Mouse (Mus musculus): ENCODE measurements at regions not wholly inside any gene's neighbourhood (a gene's known extent, or its start where the extent isn't known, plus 50 kb on each side); places are given as distances from the start of the nearest gene placed in this dataset.

DNA sequence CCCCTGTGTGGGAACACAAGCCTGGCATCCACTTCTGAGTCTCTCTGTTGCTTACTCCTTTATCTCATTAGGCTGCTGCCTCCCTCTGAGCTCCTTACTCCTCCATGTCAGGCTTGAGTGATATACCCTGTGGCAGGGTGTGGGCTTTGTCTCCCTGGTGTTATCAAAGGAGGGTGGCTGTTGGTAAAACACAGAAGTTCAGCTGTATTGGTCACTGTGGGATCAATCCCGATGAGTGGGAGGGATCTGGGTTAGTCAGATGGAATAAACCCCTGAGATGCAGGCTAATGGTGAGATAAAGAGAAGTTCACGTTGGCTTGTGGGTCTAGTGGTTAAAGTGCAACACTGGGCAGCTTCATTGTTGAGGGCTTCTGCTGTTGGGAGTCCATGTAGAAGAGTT lies 67.4 kb upstream of the 1700020N01Rik start:
- Histone ChIP-seq H3K9ac (no peak overlapping the region), H3K36me3 (ENCODE audit: poor library complexity, severe bottlenecking) (no peaks in the 10 kb centered on the region), H3K4me3 (no peak overlapping the region), H3K27me3 (no peaks in the 10 kb centered on the region), H3K4me1 (no peaks in the 10 kb centered on the region), H3K27ac (no peak overlapping the region), H3K4me2 (no peak overlapping the region), H3K9me3 (replicated peaks) (no peaks in the 10 kb centered on the region)
- no peak for ATAC-seq
- 52% methylated on average over 2 of the region's 2 CpGs for WGBS

DNA sequence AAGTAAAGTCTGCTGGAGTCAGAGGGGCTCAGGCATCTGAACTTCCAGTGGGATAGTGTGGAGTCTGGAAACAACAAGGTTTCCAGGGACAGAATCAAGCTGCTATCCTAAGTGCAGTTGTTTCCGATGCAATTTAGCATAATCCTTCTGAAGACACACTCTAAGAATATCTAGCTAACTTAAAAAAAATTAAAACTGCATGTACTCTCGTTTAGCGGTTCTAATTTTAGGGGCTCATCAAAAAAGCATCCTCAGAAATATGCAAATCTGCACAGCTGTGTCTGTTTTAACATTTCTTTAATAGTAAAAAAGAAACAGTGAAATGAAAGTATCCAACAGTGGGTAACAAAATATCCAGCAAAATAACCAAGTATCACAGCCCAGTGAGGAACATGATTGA lies 64.5 kb upstream of the 1700020N01Rik start:
- 90% methylated on average over 3 of the region's 3 CpGs for WGBS

DNA sequence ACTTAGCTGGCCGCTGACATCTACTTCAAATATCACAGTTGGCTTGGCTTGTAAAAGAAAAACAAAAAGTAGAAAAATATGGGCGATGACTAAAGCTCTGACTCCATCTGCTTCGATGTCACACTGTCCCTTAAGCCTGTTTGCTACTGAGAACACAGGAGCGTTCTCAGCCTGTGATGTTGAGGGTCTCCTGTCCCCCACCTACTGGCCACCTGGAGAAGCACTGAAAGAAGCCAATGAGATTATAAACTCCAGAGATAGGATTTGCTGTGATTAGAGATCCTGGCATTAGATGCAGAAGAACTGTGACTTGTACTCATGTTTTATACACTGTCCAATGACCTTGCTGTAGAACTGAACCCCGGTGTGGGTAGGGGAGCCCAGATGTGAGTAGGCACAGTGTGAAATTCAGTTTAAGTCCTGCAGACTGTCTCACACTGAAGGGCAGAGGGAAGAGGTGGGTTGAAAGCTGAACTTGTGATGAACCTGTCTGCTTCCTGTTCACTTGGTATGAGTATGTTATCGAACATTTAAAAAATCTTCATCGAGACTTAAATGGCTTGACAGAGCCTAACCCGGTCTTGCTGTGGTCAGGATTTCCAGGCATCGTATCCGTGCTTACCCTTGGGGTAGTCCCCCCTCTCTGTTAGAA lies 63.7 kb upstream of the 1700020N01Rik start:
- no peak for ATAC-seq
- Histone ChIP-seq H3K9me3 (replicated peaks) (no peaks in the 10 kb centered on the region), H3K9ac (no peak overlapping the region), H3K4me3 (no peak overlapping the region), H3K27me3 (no peaks in the 10 kb centered on the region), H3K4me2 (no peak overlapping the region), H3K27ac (no peak overlapping the region), H3K36me3 (ENCODE audit: poor library complexity, severe bottlenecking) (no peaks in the 10 kb centered on the region), H3K4me1 (no peaks in the 10 kb centered on the region)
- WGBS = 64% methylated on average over 10 of the region's 10 CpGs

More for the DNA sequence above, 64.5 kb upstream of the 1700020N01Rik start:
- no peaks in the 10 kb centered on the region for H3K9me3 ChIP-seq (replicated peaks)
- H3K36me3 ChIP-seq (ENCODE audit: poor library complexity, severe bottlenecking) = no peaks in the 10 kb centered on the region
- H3K27me3 ChIP-seq = no peaks in the 10 kb centered on the region
- no peak overlapping the region for H3K9ac ChIP-seq
- H3K4me2 ChIP-seq = no peak overlapping the region
- no peaks in the 10 kb centered on the region for H3K4me1 ChIP-seq
- no peak overlapping the region for H3K27ac ChIP-seq
- no peak for ATAC-seq
- H3K4me3 ChIP-seq = no peak overlapping the region

GRCm38 (mm10) chr10:21532142-21532541 lies 60.8 kb upstream of the 1700020N01Rik start:
- Histone ChIP-seq H3K4me2 (no peak overlapping the region), H3K9me3 (replicated peaks) (no peaks in the 10 kb centered on the region), H3K9ac (no peak overlapping the region), H3K27me3 (no peaks in the 10 kb centered on the region), H3K4me3 (no peak overlapping the region), H3K4me1 (no peaks in the 10 kb centered on the region), H3K27ac (no peak overlapping the region), H3K36me3 (ENCODE audit: poor library complexity, severe bottlenecking) (no peaks in the 10 kb centered on the region)
- 85% methylated on average over 1 of the region's 1 CpGs for WGBS
- no peak for ATAC-seq

DNA sequence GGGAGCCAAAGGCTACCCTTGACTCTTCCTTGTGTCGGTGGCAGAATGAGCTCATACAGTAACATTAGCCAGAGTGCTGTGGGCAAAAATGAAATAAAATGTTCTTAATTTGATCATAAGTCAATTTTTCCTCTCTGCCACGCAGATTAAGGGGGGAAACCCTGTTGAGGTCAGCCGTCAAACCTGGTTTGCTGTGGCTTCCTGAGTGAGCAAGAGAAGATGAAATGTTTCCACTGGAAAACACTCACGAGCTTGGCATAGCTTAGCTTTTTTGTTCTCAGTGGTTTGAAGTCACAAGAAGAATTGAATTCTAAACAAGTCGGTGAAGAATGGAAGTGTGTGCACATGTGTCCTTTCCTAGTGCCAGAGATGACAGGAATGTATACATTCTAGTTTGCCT lies 57.3 kb upstream of the 1700020N01Rik start:
- H3K27ac ChIP-seq = no peak overlapping the region
- no peak overlapping the region for H3K9ac ChIP-seq
- no peak overlapping the region for H3K4me2 ChIP-seq
- WGBS = 83% methylated on average over 5 of the region's 5 CpGs
- H3K4me3 ChIP-seq = no peak overlapping the region
- H3K36me3 ChIP-seq (ENCODE audit: poor library complexity, severe bottlenecking) = no peaks in the 10 kb centered on the region
- no peaks in the 10 kb centered on the region for H3K4me1 ChIP-seq
- H3K9me3 ChIP-seq (replicated peaks) = no peaks in the 10 kb centered on the region
- no peak for ATAC-seq
- H3K27me3 ChIP-seq = no peaks in the 10 kb centered on the region

- H3K27me3 ChIP-seq = no peaks in the 10 kb centered on the region
- no peak overlapping the region for H3K27ac ChIP-seq
- no peak for ATAC-seq
- WGBS = 57% methylated on average over 6 of the region's 6 CpGs
- H3K4me3 ChIP-seq = no peak overlapping the region
- no peak overlapping the region for H3K9ac ChIP-seq
- H3K9me3 ChIP-seq (replicated peaks) = no peaks in the 10 kb centered on the region
- no peaks in the 10 kb centered on the region for H3K36me3 ChIP-seq (ENCODE audit: poor library complexity, severe bottlenecking)
- peaks cover 10% of the 10 kb centered on the region; the same call in 1 of the 2 replicates for H3K4me1 ChIP-seq
- no peak overlapping the region for H3K4me2 ChIP-seq
These were observed 54.5 kb upstream of the 1700020N01Rik start for GRCm38 (mm10) chr10:21538481-21538880.
